Mouse (Mus musculus): ENCODE results near the gene Gtpbp1.

Gene Gtpbp1

GRCm38 (mm10) chr15:79750266-79750665 is 59.6 kb downstream of the Gtpbp1 start:
- intact Hi-C loops (cut with DNase I), result loop anchor here (5.0 kb wide), 1 partner anchor 82 kb away; the partner anchor contains the start of genes Cbx6 and Npcd

GRCm38 (mm10) chr15:79751772-79752171 is 61.1 kb downstream of the Gtpbp1 start:
- intact Hi-C loops (cut with DNase I), result loop anchor here (5.0 kb wide), 1 partner anchor 81 kb away; the partner anchor contains the start of genes Cbx6 and Npcd

- intact Hi-C loops (cut with DNase I), result loop anchor here (5.0 kb wide), 1 partner anchor 79 kb away; the partner anchor contains the start of genes Cbx6 and Npcd
Observed at GRCm38 (mm10) chr15:79752742-79753419, 62.2 kb downstream of the Gtpbp1 start.

GRCm38 (mm10) chr15:79753420-79753752 is 62.7 kb downstream of the Gtpbp1 start:
- intact Hi-C loops (cut with DNase I), result loop anchor here (5.0 kb wide), 1 partner anchor 79 kb away; the partner anchor contains the start of genes Cbx6 and Npcd

GRCm38 (mm10) chr15:79753873-79754272 is 63.2 kb downstream of the Gtpbp1 start:
- intact Hi-C loops (cut with DNase I), result loop anchor here (5.0 kb wide), 1 partner anchor 78 kb away; the partner anchor contains the start of genes Cbx6 and Npcd

- intact Hi-C loops (cut with DNase I), result loop anchor here (5.0 kb wide), 1 partner anchor 52 kb away; no protein-coding TSS in a partner anchor
Observed at GRCm38 (mm10) chr15:79755176-79755575, 64.5 kb downstream of the Gtpbp1 start.

GRCm38 (mm10) chr15:79755977-79756625 is 65.5 kb downstream of the Gtpbp1 start:
- intact Hi-C loops (cut with DNase I), result loop anchor here (5.0 kb wide), 1 partner anchor 51 kb away; no protein-coding TSS in a partner anchor

- intact Hi-C loops (cut with DNase I), result loop anchor here (5.0 kb wide), 1 partner anchor 50 kb away; no protein-coding TSS in a partner anchor
Observed at GRCm38 (mm10) chr15:79757118-79757517, 66.5 kb downstream of the Gtpbp1 start.

- intact Hi-C loops (cut with DNase I), result no loop called here
Observed at GRCm38 (mm10) chr15:79760956-79761355, 70.3 kb downstream of the Gtpbp1 start.

- intact Hi-C loops (cut with DNase I), result no loop called here
Observed at GRCm38 (mm10) chr15:79763001-79763400, 72.4 kb downstream of the Gtpbp1 start.

GRCm38 (mm10) chr15:79763601-79764246 is 73.1 kb downstream of the Gtpbp1 start:
- intact Hi-C loops (cut with DNase I), result no loop called here

- intact Hi-C loops (cut with DNase I), result no loop called here
Observed at GRCm38 (mm10) chr15:79764539-79765267, 74.1 kb downstream of the Gtpbp1 start.

GRCm38 (mm10) chr15:79765361-79765760 is 74.7 kb downstream of the Gtpbp1 start:
- intact Hi-C loops (cut with DNase I), result no loop called here

GRCm38 (mm10) chr15:79766168-79766567 is 75.5 kb downstream of the Gtpbp1 start:
- intact Hi-C loops (cut with DNase I), result no loop called here

- intact Hi-C loops (cut with DNase I), result no loop called here
Observed at GRCm38 (mm10) chr15:79766586-79767071, 76.0 kb downstream of the Gtpbp1 start.

GRCm38 (mm10) chr15:79767327-79767961 is 76.8 kb downstream of the Gtpbp1 start:
- intact Hi-C loops (cut with DNase I), result no loop called here

GRCm38 (mm10) chr15:79768302-79768701 is 77.7 kb downstream of the Gtpbp1 start:
- intact Hi-C loops (cut with DNase I), result no loop called here

GRCm38 (mm10) chr15:79770629-79771240 is 80.1 kb downstream of the Gtpbp1 start:
- intact Hi-C loops (cut with DNase I), result no loop called here
